Mouse (Mus musculus) liver, embryonic 12.5 days (tissue): Measurements from ENCODE around the gene Elovl3. TPM values are rescaled to one million over a fixed set of nuclear protein-coding genes. Genes with fewer than 3 reads are reported as not detected.
A peak's percentile ranks its signal among the peaks of the same experiment; 100 is the strongest.
"Not testable (repeated sequence)": the region's sequence is repeated elsewhere in the genome, so short reads cannot be mapped to it uniquely, and the experiment has no call there.

ENCODE experiments used
- ATAC-seq: fragments of 200-750 bp; cut with Nextera tagmentation; 2 replicates; pipeline ENCODE4 v1.8.0; 2017; ENCODE audit warnings: moderate number of reproducible peaks, mild to moderate bottlenecking, moderate library complexity
- H3K27ac ChIP-seq: fragments of 300-500 bp; sonication (generic); 2 replicates; pipeline ENCODE4 v1.5.1; 2016; ENCODE audit warnings: mild to moderate bottlenecking
- H3K27me3 ChIP-seq: fragments of 300-500 bp; sonication (generic); replicated peaks from 2 replicates; pipeline ENCODE4 v1.6.1; 2016; ENCODE audit warnings: mild to moderate bottlenecking, moderate library complexity
- H3K36me3 ChIP-seq: fragments of 300-500 bp; sonication (generic); 2 replicates; pipeline ENCODE4 v1.6.1; 2016; ENCODE audit warnings: mild to moderate bottlenecking, moderate library complexity
- H3K4me1 ChIP-seq: fragments of 300-500 bp; sonication (generic); 2 replicates; pipeline ENCODE4 v1.6.1; 2016
- H3K4me2 ChIP-seq: fragments of 300-500 bp; sonication (generic); 2 replicates; pipeline ENCODE4 v1.6.1; 2016; ENCODE audit warnings: mild to moderate bottlenecking, moderate library complexity
- H3K4me3 ChIP-seq: fragments of 300-500 bp; sonication (generic); 2 replicates; pipeline ENCODE4 v1.5.1; 2016; ENCODE audit warnings: mild to moderate bottlenecking, moderate library complexity
- H3K9ac ChIP-seq: fragments of 300-500 bp; sonication (generic); 2 replicates; pipeline ENCODE4 v1.6.1; 2016; ENCODE audit warnings: mild to moderate bottlenecking, moderate library complexity
- H3K9me3 ChIP-seq: fragments of 300-500 bp; sonication (generic); replicated peaks from 2 replicates; pipeline ENCODE4 v1.6.1; 2016; ENCODE audit warnings: mild to moderate bottlenecking, moderate library complexity
- WGBS: fragments of 180-500 bp; shearing (Covaris S2); methylation state at CpG from one replicate; pipeline ENCODE4 v1.1.7; 2016; ENCODE audit not compliant: insufficient replicate concordance; 5-methylcytosine and 5-hydroxymethylcytosine counted together
- polyA plus RNA-seq: library from polyadenylated mRNA; unstranded; fragments of >200 nt; fragmentation: Nextera tagmentation; extraction: Ambion mirVana; gene quantifications from 2 replicates; pipeline ENCODE4 v1.2.1, GENCODE M21; 2016

Elovl3 gene
- polyA plus RNA-seq, 1 experiment from 2014 or later, result not detected

DNA sequence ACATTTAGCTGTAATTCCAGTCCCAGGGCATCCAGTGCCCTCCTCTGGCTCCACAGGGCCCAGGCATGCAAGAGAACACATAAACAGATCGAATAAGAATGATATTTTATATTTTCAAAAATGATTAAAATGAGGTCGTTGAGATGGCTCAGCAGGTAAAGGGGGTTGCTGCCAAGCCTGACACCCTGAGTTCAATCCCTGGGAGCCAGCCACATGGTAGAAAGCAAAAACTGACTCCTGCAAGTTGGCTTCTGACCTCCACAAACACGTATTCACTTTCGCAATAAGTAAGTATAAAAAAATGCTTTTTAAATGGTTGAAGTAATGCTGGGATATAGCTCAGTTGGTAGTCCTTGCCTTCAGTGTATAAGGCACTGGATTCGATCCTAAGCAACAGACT, 20.9 kb upstream of the Elovl3 start:
- ATAC-seq, result no peak
- 67% methylated on average over 5 of the region's 5 CpGs for WGBS

GRCm38 (mm10) chr19:46114617-46115016, 17.1 kb upstream of the Elovl3 start:
- Histone ChIP-seq H3K27me3 (no peaks in the 10 kb centered on the region; the same call in 1 of the 2 replicates), H3K4me3 (no peak overlapping the region)

More for the DNA sequence above, 20.9 kb upstream of the Elovl3 start:
- H3K27ac ChIP-seq, result no peak overlapping the region
- no peaks in the 10 kb centered on the region for H3K9me3 ChIP-seq
- H3K4me2 ChIP-seq, result no peak overlapping the region
- no peaks in the 10 kb centered on the region for H3K27me3 ChIP-seq
- H3K4me3 ChIP-seq, result no peak overlapping the region
- no peaks in the 10 kb centered on the region for H3K36me3 ChIP-seq
- no peak overlapping the region for H3K9ac ChIP-seq
- peaks cover 5% of the 10 kb centered on the region; the same call in 1 of the 2 replicates for H3K4me1 ChIP-seq

GRCm38 (mm10) chr19:46119458-46119857, 12.2 kb upstream of the Elovl3 start:
- 29% methylated on average over 3 of the region's 3 CpGs for WGBS
- H3K36me3 ChIP-seq, result no peaks in the 10 kb centered on the region
- ATAC-seq, result peak; percentile 86

More at GRCm38 (mm10) chr19:46114617-46115016, 17.1 kb upstream of the Elovl3 start:
- WGBS, result 47% methylated on average over 4 of the region's 4 CpGs
- Histone ChIP-seq H3K36me3 (no peaks in the 10 kb centered on the region), H3K27ac (no peak overlapping the region), H3K9ac (no peak overlapping the region), H3K9me3 (no peaks in the 10 kb centered on the region), H3K4me1 (peaks cover 12% of the 10 kb centered on the region), H3K4me2 (no peak overlapping the region)
- ATAC-seq, result no peak

DNA sequence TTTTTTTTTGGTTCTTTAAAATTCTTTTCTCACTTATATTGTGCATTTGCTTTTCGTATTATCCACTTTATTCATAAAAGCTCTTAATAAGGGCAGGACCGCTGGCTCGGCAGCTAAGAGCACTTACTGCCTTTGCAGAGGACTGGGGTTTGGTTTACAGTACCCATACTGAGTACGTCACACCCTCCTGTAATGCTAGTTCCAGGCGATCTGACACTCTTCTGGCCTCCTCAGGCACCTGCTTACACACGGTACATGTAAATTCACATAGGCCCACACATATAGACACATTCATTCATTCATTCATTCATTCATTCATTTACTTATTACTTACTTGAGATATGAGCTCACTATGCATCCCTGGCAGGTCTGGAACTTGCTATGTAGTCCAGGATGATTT, 10.8 kb upstream of the Elovl3 start:
- 51% methylated on average over 6 of the region's 6 CpGs for WGBS
- Histone ChIP-seq H3K36me3 (no peaks in the 10 kb centered on the region), H3K27ac (no peak overlapping the region), H3K9me3 (no peaks in the 10 kb centered on the region), H3K27me3 (peaks cover 13% of the 10 kb centered on the region; the same call in 1 of the 2 replicates), H3K4me1 (peaks cover 11% of the 10 kb centered on the region), H3K4me2 (no peak overlapping the region), H3K4me3 (no peak overlapping the region), H3K9ac (no peak overlapping the region)
- no peak for ATAC-seq

More at GRCm38 (mm10) chr19:46119458-46119857, 12.2 kb upstream of the Elovl3 start:
- Histone ChIP-seq H3K4me1 (peaks cover 11% of the 10 kb centered on the region), H3K9ac (no peak overlapping the region), H3K27me3 (peaks cover 4% of the 10 kb centered on the region; the same call in 1 of the 2 replicates), H3K27ac (peak overlapping the region; percentile 45; the same call in 1 of the 2 replicates), H3K4me3 (no peak overlapping the region), H3K4me2 (0 out of 2 replicates have a peak overlapping the region, but pooled peaks have one; percentile 4), H3K9me3 (no peaks in the 10 kb centered on the region)

DNA sequence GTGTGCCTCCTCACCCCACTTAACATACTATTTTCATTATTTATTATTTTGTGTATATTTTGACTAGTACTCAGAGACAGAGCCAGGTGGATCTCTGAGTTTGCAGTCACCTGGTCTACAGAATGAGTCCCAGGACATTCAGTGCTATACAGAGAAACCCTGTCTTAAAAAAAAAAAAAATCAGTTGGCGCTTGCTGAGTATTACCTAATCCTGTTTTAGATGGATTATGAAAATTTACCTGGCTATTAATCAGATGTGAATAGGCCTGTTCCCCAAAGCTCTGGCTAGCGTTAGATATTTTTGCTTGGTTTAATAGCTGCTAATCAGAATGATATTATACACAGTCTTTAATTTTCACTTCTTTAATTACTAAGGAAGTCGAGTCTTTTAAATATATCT, 7.8 kb upstream of the Elovl3 start:
- ATAC-seq, result no peak

GRCm38 (mm10) chr19:46124651-46125050, 7.0 kb upstream of the Elovl3 start:
- Histone ChIP-seq H3K9me3 (no peaks in the 10 kb centered on the region), H3K36me3 (no peaks in the 10 kb centered on the region), H3K27ac (no peak overlapping the region), H3K27me3 (peaks cover 38% of the 10 kb centered on the region), H3K9ac (no peak overlapping the region), H3K4me3 (no peak overlapping the region), H3K4me2 (no peak overlapping the region), H3K4me1 (peaks cover 4% of the 10 kb centered on the region)
- ATAC-seq, result no peak

More for the DNA sequence above, 7.8 kb upstream of the Elovl3 start:
- peaks cover 36% of the 10 kb centered on the region for H3K27me3 ChIP-seq
- H3K4me2 ChIP-seq, result no peak overlapping the region
- no peaks in the 10 kb centered on the region for H3K9me3 ChIP-seq
- no peak overlapping the region for H3K27ac ChIP-seq
- H3K36me3 ChIP-seq, result no peaks in the 10 kb centered on the region
- 67% methylated on average over 3 of the region's 3 CpGs for WGBS
- H3K4me3 ChIP-seq, result no peak overlapping the region
- peaks cover 11% of the 10 kb centered on the region for H3K4me1 ChIP-seq
- no peak overlapping the region for H3K9ac ChIP-seq

DNA sequence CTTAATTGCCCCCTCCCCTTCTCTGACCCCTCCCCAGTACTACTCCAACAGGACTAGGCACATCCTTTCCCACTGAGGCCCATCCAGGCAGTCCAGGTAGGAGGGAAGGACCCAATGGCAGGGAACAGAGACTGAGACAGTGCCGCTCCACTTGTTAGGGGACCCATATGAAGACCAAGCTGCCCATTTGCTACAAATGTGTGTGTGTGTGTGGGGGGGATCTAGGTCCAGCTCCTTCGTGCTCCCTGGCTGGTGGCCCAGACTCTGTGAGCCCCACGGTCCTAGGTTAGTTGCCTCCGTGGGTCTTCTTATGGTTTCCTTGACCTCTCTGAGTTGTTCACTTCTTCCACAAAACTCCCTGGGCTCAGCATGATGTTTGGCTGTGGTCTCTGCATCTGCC, 5.4 kb upstream of the Elovl3 start:
- Histone ChIP-seq H3K27me3 (peaks cover 54% of the 10 kb centered on the region), H3K9ac (no peak overlapping the region), H3K4me2 (no peak overlapping the region), H3K4me3 (no peak overlapping the region), H3K36me3 (no peaks in the 10 kb centered on the region), H3K9me3 (no peaks in the 10 kb centered on the region), H3K4me1 (no peaks in the 10 kb centered on the region), H3K27ac (no peak overlapping the region)
- WGBS, result 62% methylated on average over 4 of the region's 4 CpGs
- ATAC-seq, result no peak

GRCm38 (mm10) chr19:46129737-46130136, 2.0 kb upstream of the Elovl3 start:
- not testable (repeated sequence) for H3K4me2 ChIP-seq, H3K9me3 ChIP-seq, H3K4me3 ChIP-seq, ATAC-seq, H3K27ac ChIP-seq, H3K4me1 ChIP-seq, H3K9ac ChIP-seq, H3K36me3 ChIP-seq
- H3K27me3 ChIP-seq, result peaks cover 81% of the 10 kb centered on the region
- WGBS, result 57% methylated on average over 6 of the region's 6 CpGs

GRCm38 (mm10) chr19:46131283-46131682, 414 bp upstream of the Elovl3 start:
- peaks cover 19% of the 10 kb centered on the region for H3K4me1 ChIP-seq

GRCm38 (mm10) chr19:46132577-46132976, 880 bp downstream of the Elovl3 start:
- no peak for ATAC-seq
- WGBS, result 33% methylated on average over 6 of the region's 6 CpGs
- no peaks in the 10 kb centered on the region for H3K9me3 ChIP-seq
- H3K4me1 ChIP-seq, result peaks cover 32% of the 10 kb centered on the region
- H3K9ac ChIP-seq, result no peak overlapping the region
- H3K27me3 ChIP-seq, result peaks cover 91% of the 10 kb centered on the region
- H3K4me2 ChIP-seq, result peak overlapping the region; percentile 56; the same call in 1 of the 2 replicates
- H3K36me3 ChIP-seq, result no peaks in the 10 kb centered on the region
- no peak overlapping the region for H3K4me3 ChIP-seq
- no peak overlapping the region for H3K27ac ChIP-seq

More at GRCm38 (mm10) chr19:46131283-46131682, 414 bp upstream of the Elovl3 start:
- no peak for ATAC-seq
- no peaks in the 10 kb centered on the region for H3K9me3 ChIP-seq
- H3K36me3 ChIP-seq, result no peaks in the 10 kb centered on the region
- peak overlapping the region; percentile 18 for H3K4me3 ChIP-seq
- peaks cover 87% of the 10 kb centered on the region for H3K27me3 ChIP-seq
- H3K4me2 ChIP-seq, result peak overlapping the region; percentile 56
- H3K27ac ChIP-seq, result no peak overlapping the region
- 16% methylated on average over 6 of the region's 8 CpGs for WGBS
- no peak overlapping the region for H3K9ac ChIP-seq

- peaks cover 100% of the 10 kb centered on the region for H3K27me3 ChIP-seq
- H3K36me3 ChIP-seq, result no peaks in the 10 kb centered on the region
- WGBS, result 1% methylated on average over 12 of the region's 12 CpGs
- no peak overlapping the region for H3K27ac ChIP-seq
- peak overlapping the region; percentile 97 for H3K4me2 ChIP-seq
- H3K4me3 ChIP-seq, result peak overlapping the region; percentile 62
- H3K9ac ChIP-seq, result peak overlapping the region; percentile 61; the same call in 1 of the 2 replicates
- H3K9me3 ChIP-seq, result no peaks in the 10 kb centered on the region
- no peak for ATAC-seq
- peaks cover 35% of the 10 kb centered on the region for H3K4me1 ChIP-seq
Measured at GRCm38 (mm10) chr19:46135297-46135696, 3.6 kb downstream of the Elovl3 start.

GRCm38 (mm10) chr19:46135789-46136638, 4.3 kb downstream of the Elovl3 start:
- H3K4me2 ChIP-seq, result peak overlapping the region; percentile 97

More at GRCm38 (mm10) chr19:46135789-46136638, 4.3 kb downstream of the Elovl3 start:
- no peaks in the 10 kb centered on the region for H3K9me3 ChIP-seq
- H3K27ac ChIP-seq, result no peak overlapping the region
- peaks cover 100% of the 10 kb centered on the region for H3K27me3 ChIP-seq
- ATAC-seq, result peak; percentile 25
- H3K9ac ChIP-seq, result peak overlapping the region; percentile 61
- H3K36me3 ChIP-seq, result no peaks in the 10 kb centered on the region
- H3K4me1 ChIP-seq, result peaks cover 39% of the 10 kb centered on the region
- peak overlapping the region; percentile 62 for H3K4me3 ChIP-seq
- WGBS, result 1% methylated on average over 78 of the region's 79 CpGs
